Mouse (Mus musculus): ENCODE data around the gene Jak1.

DNA sequence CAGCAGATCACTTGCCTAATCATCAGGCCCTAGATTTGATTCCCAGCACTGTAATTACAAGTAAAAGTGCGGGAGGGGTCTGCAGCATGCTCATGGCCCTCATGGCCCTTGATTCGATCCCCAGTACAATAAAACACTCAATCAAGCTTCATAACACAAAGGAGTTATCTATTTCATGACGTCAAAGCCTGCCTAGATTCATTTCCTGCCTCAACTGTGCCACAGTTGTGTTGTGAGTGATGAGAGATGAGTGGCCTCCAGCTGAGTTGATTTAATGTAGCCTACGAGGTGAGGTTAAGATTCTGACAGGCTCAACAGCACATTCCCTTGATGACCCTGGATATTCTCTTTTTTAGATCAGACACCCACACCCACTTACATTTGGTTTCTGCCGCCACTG is 86.0 kb downstream of the Jak1 start:
- TF ChIP-seq POLR2A (IDR thresholded peaks at IDR 0.05; ENCODE audit: control insufficient read depth in 1 of 2, insufficient read depth in 1 of 2, low read depth in 1 of 2, low read length in 2 of 2, poor library complexity in 1 of 2), result no peak
- no peak for TF ChIP-seq CTCF (IDR thresholded peaks at IDR 0.05 in 2 of 3, conservative IDR thresholded peaks at IDR 0.05 in 1 of 3; ENCODE audit: control insufficient read depth in 1 of 3, insufficient read depth in 1 of 3, low read depth in 2 of 3, low read length in 3 of 3, poor library complexity in 1 of 3, severe bottlenecking in 1 of 3)
- no peak for TF ChIP-seq MEF2A (IDR thresholded peaks at IDR 0.05; ENCODE audit: extremely low read depth, insufficient replicate concordance, low read depth, low read length, poor library complexity, severe bottlenecking)
- TF ChIP-seq MAX (IDR thresholded peaks at IDR 0.05; ENCODE audit: low read length), result no peak
- no peak for TF ChIP-seq GATA1 (IDR thresholded peaks at IDR 0.05; ENCODE audit: low read depth, low read length)
- no peak for TF ChIP-seq CHD2 (IDR thresholded peaks at IDR 0.05; ENCODE audit: low read length)
- TF ChIP-seq USF2 (IDR thresholded peaks at IDR 0.05; ENCODE audit: borderline replicate concordance in 1 of 2, insufficient read depth in 1 of 2, low read depth in 1 of 2, low read length in 2 of 2), result no peak
